Mouse (Mus musculus): ENCODE results near the gene Il6ra. TPM values are rescaled to one million over a fixed set of nuclear protein-coding genes. Genes with fewer than 3 reads are reported as not detected.

Il6ra gene
- polyA plus RNA-seq, 1 experiment from 2014 or later: 2.3 TPM

DNA sequence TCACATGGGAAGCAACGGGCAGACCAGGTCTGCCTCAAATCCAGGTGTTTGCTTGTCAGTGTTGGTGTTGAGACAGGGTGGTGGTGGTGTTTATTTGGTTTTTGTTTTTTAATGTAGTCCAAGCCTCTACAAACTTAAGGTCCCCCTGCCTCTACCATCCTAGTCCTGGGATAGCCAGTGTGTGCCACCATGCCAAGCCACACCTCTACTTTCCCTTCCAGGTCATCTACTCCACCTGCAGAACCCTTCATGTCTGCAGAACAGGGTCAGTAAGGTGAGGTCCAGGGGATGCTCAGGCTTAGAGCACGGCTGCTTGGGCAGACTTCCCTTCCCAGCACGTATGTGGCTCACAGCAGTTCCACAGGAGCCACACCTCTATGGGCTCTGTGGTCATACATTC lies 52.7 kb downstream of the Il6ra start:
- H3K9me3 ChIP-seq (ENCODE audit: control insufficient read depth, low read length): no peaks in the 10 kb centered on the region
- H3K4me1 ChIP-seq (ENCODE audit: control insufficient read depth, insufficient read depth, low read length): 0 out of 2 replicates have a peak, but pooled peaks cover 6% of the 10 kb centered on the region
- no peak overlapping the region for H3K27ac ChIP-seq (replicated peaks; ENCODE audit: low read depth, low read length)
- no peak overlapping the region for H3K4me2 ChIP-seq (ENCODE audit: low read depth, low read length)
- no peak overlapping the region for H3K9ac ChIP-seq (ENCODE audit: low read depth, low read length)
- no peaks in the 10 kb centered on the region for H3K36me3 ChIP-seq (ENCODE audit: control insufficient read depth, insufficient read depth, low read length)
- WGBS: 75% methylated on average over 3 of the region's 3 CpGs
- ATAC-seq (ENCODE audit: low read depth) (no peak), DNase-seq (ENCODE audit: low spot score) (no peak)
- no peak overlapping the region for H3K4me3 ChIP-seq (ENCODE audit: low read depth, low read length)
- H3K27me3 ChIP-seq (replicated peaks; ENCODE audit: control insufficient read depth, insufficient read depth, low read length): no peaks in the 10 kb centered on the region

DNA sequence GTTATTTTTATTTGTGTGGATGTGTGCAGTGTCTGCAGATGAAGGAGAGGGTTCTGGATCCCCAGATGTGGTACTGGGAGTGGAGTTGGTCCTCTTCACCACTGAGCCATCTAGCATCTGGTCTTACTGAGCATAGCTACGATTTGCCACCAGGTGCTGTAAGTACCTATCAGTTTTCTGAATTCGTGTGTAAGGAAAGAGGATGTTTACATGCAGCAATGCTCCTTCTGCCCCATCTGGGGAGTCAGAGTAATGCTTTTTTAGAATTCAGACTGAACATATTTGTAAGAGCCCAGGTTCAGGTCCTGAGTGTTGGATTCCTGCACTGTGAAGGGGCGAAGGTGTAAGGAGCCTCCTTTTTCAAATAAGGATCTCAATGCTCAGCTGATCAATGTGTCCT lies 53.1 kb downstream of the Il6ra start:
- H3K9me3 ChIP-seq (ENCODE audit: control insufficient read depth, low read length): no peaks in the 10 kb centered on the region
- no peak overlapping the region for H3K27ac ChIP-seq (replicated peaks; ENCODE audit: low read depth, low read length)
- H3K4me2 ChIP-seq (ENCODE audit: low read depth, low read length): no peak overlapping the region
- no peak overlapping the region for H3K9ac ChIP-seq (ENCODE audit: low read depth, low read length)
- DNase-seq (ENCODE audit: low spot score): no peak
- 0 out of 2 replicates have a peak, but pooled peaks cover 6% of the 10 kb centered on the region for H3K4me1 ChIP-seq (ENCODE audit: control insufficient read depth, insufficient read depth, low read length)
- H3K36me3 ChIP-seq (ENCODE audit: control insufficient read depth, insufficient read depth, low read length): no peaks in the 10 kb centered on the region
- H3K4me3 ChIP-seq (ENCODE audit: low read depth, low read length): no peak overlapping the region
- no peak for ATAC-seq (ENCODE audit: low read depth)
- H3K27me3 ChIP-seq (replicated peaks; ENCODE audit: control insufficient read depth, insufficient read depth, low read length): no peaks in the 10 kb centered on the region
- WGBS: 45% methylated on average over 3 of the region's 3 CpGs

DNA sequence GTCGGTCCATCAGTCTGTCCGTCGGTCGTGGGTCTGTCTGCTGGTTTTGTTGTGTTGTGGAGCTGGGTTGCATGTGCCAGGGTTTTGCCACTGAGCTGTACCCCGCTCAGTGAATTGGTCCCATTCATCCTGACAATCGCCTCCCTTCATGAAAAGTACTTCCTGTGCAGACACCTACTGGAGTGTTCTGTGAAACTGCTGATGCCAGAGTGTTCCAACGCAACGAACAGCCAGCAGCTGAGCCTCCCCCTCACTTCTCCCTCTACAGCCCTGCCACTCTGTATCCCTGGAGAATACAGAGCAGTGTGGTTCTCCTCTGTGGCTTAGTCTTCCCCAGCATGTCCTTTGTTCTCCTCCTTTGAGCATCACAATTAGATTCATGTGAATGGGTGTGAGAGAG lies 54.1 kb downstream of the Il6ra start:
- 59% methylated on average over 8 of the region's 8 CpGs for WGBS
- Histone ChIP-seq H3K4me1 (ENCODE audit: control insufficient read depth, insufficient read depth, low read length) (0 out of 2 replicates have a peak, but pooled peaks cover 6% of the 10 kb centered on the region), H3K9ac (ENCODE audit: low read depth, low read length) (no peak overlapping the region), H3K27ac (replicated peaks; ENCODE audit: low read depth, low read length) (no peak overlapping the region), H3K4me3 (ENCODE audit: low read depth, low read length) (no peak overlapping the region), H3K27me3 (replicated peaks; ENCODE audit: control insufficient read depth, insufficient read depth, low read length) (no peaks in the 10 kb centered on the region), H3K4me2 (ENCODE audit: low read depth, low read length) (no peak overlapping the region), H3K9me3 (ENCODE audit: control insufficient read depth, low read length) (no peaks in the 10 kb centered on the region), H3K36me3 (ENCODE audit: control insufficient read depth, insufficient read depth, low read length) (no peaks in the 10 kb centered on the region)
- ATAC-seq (ENCODE audit: low read depth): no peak
- DNase-seq (ENCODE audit: low spot score): no peak

DNA sequence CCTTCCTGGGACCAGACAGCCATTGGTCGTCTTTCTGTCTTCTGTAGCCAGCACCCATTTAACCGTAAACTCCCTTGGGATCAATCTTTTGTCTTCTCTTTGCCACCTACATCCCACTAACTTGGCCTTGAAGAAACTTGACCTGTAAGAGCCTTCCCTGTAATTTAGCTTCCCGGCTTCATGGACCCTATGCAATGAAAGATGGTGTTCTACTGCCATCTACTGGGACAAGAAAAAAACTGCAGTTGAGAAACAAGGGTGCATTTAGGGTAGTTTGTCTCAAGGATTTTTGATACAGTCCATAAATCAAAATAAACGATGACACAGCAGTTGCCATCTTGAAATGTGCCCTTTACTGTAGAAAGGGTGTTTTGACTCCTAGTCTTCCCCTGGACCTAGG lies 54.9 kb downstream of the Il6ra start:
- ATAC-seq (ENCODE audit: low read depth) (peak; percentile 20; the same call in 1 of the 2 replicates), DNase-seq (ENCODE audit: low spot score) (peak; percentile 61)
- 8% methylated on average over 4 of the region's 4 CpGs for WGBS
- Histone ChIP-seq H3K27me3 (replicated peaks; ENCODE audit: control insufficient read depth, insufficient read depth, low read length) (no peaks in the 10 kb centered on the region), H3K4me1 (ENCODE audit: control insufficient read depth, insufficient read depth, low read length) (0 out of 2 replicates have a peak, but pooled peaks cover 6% of the 10 kb centered on the region), H3K36me3 (ENCODE audit: control insufficient read depth, insufficient read depth, low read length) (no peaks in the 10 kb centered on the region), H3K9me3 (ENCODE audit: control insufficient read depth, low read length) (no peaks in the 10 kb centered on the region), H3K27ac (replicated peaks; ENCODE audit: low read depth, low read length) (no peak overlapping the region), H3K9ac (ENCODE audit: low read depth, low read length) (no peak overlapping the region), H3K4me2 (ENCODE audit: low read depth, low read length) (no peak overlapping the region), H3K4me3 (ENCODE audit: low read depth, low read length) (no peak overlapping the region)

DNA sequence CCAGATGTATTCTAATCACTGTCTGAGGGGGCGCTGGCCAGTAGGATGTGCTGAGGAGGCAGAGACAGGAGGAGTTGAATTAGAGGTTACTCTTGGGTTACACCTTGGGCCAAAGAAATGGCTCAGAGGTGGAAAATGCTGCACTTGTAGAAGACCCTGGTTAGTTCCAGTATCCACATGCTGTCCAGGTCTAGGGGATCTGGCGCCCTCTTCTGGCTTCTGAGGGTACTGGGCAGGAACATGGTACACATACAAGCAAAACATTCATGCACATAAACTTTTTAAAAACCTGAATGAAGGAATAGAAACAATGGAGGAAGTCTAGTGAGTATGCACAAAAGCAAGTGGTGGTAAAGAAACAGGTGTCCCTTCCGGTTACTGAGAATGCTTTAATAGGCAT lies 55.6 kb downstream of the Il6ra start:
- Histone ChIP-seq H3K4me3 (ENCODE audit: low read depth, low read length) (no peak overlapping the region), H3K9me3 (ENCODE audit: control insufficient read depth, low read length) (no peaks in the 10 kb centered on the region), H3K4me1 (ENCODE audit: control insufficient read depth, insufficient read depth, low read length) (0 out of 2 replicates have a peak, but pooled peaks cover 6% of the 10 kb centered on the region), H3K27me3 (replicated peaks; ENCODE audit: control insufficient read depth, insufficient read depth, low read length) (no peaks in the 10 kb centered on the region), H3K27ac (replicated peaks; ENCODE audit: low read depth, low read length) (no peak overlapping the region), H3K36me3 (ENCODE audit: control insufficient read depth, insufficient read depth, low read length) (no peaks in the 10 kb centered on the region), H3K4me2 (ENCODE audit: low read depth, low read length) (no peak overlapping the region), H3K9ac (ENCODE audit: low read depth, low read length) (no peak overlapping the region)
- WGBS: 82% methylated on average over 3 of the region's 3 CpGs
- DNase-seq (ENCODE audit: low spot score) (no peak), ATAC-seq (ENCODE audit: low read depth) (no peak)

DNA sequence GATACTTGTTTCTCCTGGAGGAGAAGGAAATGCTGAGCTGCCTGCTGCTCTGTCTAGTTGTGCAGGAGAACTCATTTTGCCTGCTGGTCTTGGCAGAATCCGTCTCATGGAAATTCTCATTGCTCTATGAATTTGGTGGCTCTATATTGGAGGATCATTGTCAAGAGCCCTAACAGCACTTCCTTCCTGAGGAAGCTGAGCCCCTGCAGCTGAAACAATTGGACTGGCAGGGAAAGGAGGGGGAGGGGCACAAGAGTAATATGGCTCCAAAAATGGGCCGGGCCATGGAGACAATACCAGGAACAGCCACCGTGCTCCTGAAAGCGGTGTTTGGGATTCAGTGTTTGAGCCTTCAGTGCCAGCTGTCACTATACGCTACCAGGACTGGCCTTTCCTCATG lies 59.2 kb downstream of the Il6ra start:
- H3K27ac ChIP-seq (replicated peaks; ENCODE audit: low read depth, low read length): 0 out of 2 replicates have a peak overlapping the region, but pooled peaks have one; percentile 13
- H3K4me1 ChIP-seq (ENCODE audit: control insufficient read depth, insufficient read depth, low read length): no peaks in the 10 kb centered on the region
- WGBS: 72% methylated on average over 5 of the region's 5 CpGs
- DNase-seq (ENCODE audit: low spot score) (peak; percentile 45), ATAC-seq (ENCODE audit: low read depth) (no peak)
- H3K4me3 ChIP-seq (ENCODE audit: low read depth, low read length): no peak overlapping the region
- no peaks in the 10 kb centered on the region for H3K27me3 ChIP-seq (replicated peaks; ENCODE audit: control insufficient read depth, insufficient read depth, low read length)
- H3K36me3 ChIP-seq (ENCODE audit: control insufficient read depth, insufficient read depth, low read length): no peaks in the 10 kb centered on the region
- H3K9ac ChIP-seq (ENCODE audit: low read depth, low read length): no peak overlapping the region
- H3K9me3 ChIP-seq (ENCODE audit: control insufficient read depth, low read length): no peaks in the 10 kb centered on the region
- no peak overlapping the region for H3K4me2 ChIP-seq (ENCODE audit: low read depth, low read length)

DNA sequence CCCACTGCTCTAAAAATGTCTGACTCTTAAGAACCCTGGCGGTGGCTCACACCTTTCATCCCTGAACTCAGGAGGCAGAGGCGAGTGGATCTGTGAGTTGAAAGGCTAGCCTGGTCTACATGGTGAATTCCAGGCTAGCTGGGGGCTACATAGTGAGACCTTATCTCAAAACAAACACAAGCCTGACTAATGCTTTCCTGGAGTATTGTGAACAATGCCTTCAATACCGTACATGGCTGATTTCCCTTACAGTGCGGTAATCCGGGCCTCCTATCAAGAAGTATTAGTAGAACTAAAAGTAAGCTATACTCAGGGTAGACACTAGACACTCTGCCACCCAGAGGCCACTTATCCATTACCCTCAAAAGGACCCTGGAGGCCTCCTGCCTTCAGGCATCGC lies 64.9 kb downstream of the Il6ra start:
- no peaks in the 10 kb centered on the region for H3K27me3 ChIP-seq (replicated peaks; ENCODE audit: control insufficient read depth, insufficient read depth, low read length)
- no peaks in the 10 kb centered on the region for H3K9me3 ChIP-seq (ENCODE audit: control insufficient read depth, low read length)
- H3K4me1 ChIP-seq (ENCODE audit: control insufficient read depth, insufficient read depth, low read length): no peaks in the 10 kb centered on the region
- H3K4me2 ChIP-seq (ENCODE audit: low read depth, low read length): no peak overlapping the region
- H3K27ac ChIP-seq (replicated peaks; ENCODE audit: low read depth, low read length): 0 out of 2 replicates have a peak overlapping the region, but pooled peaks have one; percentile 6
- ATAC-seq (ENCODE audit: low read depth): no peak
- no peak overlapping the region for H3K9ac ChIP-seq (ENCODE audit: low read depth, low read length)
- no peak for DNase-seq (ENCODE audit: low spot score)
- no peaks in the 10 kb centered on the region for H3K36me3 ChIP-seq (ENCODE audit: control insufficient read depth, insufficient read depth, low read length)
- no peak overlapping the region for H3K4me3 ChIP-seq (ENCODE audit: low read depth, low read length)
- 89% methylated on average over 6 of the region's 6 CpGs for WGBS

DNA sequence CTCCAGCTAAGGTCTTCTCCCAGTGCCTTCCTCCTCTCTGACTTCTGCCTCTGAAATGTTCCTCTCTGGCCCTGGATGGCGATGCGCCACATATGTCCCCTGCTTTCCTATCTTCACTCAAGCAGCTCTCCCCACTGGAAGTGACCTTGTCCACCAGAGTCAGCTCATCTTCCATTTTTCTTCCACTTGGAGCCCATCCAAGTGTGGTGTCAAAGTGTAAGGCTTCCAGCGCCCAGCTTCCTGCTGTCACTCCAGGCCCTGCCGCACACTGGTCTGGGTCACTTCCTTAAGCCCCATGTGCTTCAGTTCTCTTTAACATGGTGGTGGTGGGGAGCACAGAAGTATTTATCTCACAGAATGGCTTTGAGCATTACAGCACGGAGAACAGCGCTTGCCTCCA lies 65.4 kb downstream of the Il6ra start:
- 81% methylated on average over 6 of the region's 6 CpGs for WGBS
- ATAC-seq (ENCODE audit: low read depth) (no peak), DNase-seq (ENCODE audit: low spot score) (no peak)
- H3K9me3 ChIP-seq (ENCODE audit: control insufficient read depth, low read length): no peaks in the 10 kb centered on the region
- 0 out of 2 replicates have a peak overlapping the region, but pooled peaks have one; percentile 6 for H3K27ac ChIP-seq (replicated peaks; ENCODE audit: low read depth, low read length)
- H3K27me3 ChIP-seq (replicated peaks; ENCODE audit: control insufficient read depth, insufficient read depth, low read length): no peaks in the 10 kb centered on the region
- H3K4me3 ChIP-seq (ENCODE audit: low read depth, low read length): no peak overlapping the region
- H3K36me3 ChIP-seq (ENCODE audit: control insufficient read depth, insufficient read depth, low read length): no peaks in the 10 kb centered on the region
- H3K4me2 ChIP-seq (ENCODE audit: low read depth, low read length): no peak overlapping the region
- H3K4me1 ChIP-seq (ENCODE audit: control insufficient read depth, insufficient read depth, low read length): no peaks in the 10 kb centered on the region
- no peak overlapping the region for H3K9ac ChIP-seq (ENCODE audit: low read depth, low read length)

DNA sequence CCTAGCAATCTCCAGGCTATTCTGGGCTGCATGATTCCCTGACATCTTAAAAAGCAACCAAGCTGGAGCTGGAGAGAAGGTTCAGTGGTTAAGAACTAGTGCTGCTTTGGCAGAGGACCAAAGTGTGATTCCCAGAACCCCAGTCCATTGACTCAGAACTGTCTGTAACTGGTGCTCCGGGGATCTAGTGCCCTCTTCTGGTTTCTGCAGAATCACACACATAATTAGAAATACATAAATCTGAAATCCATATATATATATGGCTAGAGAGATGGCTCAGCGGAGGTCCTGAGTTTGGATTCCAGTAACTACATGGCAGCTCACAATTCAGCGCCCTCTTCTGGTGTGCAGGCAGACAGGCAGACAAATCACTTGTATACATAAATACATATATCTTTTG lies 65.9 kb downstream of the Il6ra start:
- 76% methylated on average over 3 of the region's 3 CpGs for WGBS
- H3K9ac ChIP-seq (ENCODE audit: low read depth, low read length): no peak overlapping the region
- no peak overlapping the region for H3K4me3 ChIP-seq (ENCODE audit: low read depth, low read length)
- no peaks in the 10 kb centered on the region for H3K27me3 ChIP-seq (replicated peaks; ENCODE audit: control insufficient read depth, insufficient read depth, low read length)
- ATAC-seq (ENCODE audit: low read depth): no peak
- DNase-seq (ENCODE audit: low spot score): no peak
- H3K4me1 ChIP-seq (ENCODE audit: control insufficient read depth, insufficient read depth, low read length): no peaks in the 10 kb centered on the region
- no peaks in the 10 kb centered on the region for H3K36me3 ChIP-seq (ENCODE audit: control insufficient read depth, insufficient read depth, low read length)
- no peaks in the 10 kb centered on the region for H3K9me3 ChIP-seq (ENCODE audit: control insufficient read depth, low read length)
- H3K27ac ChIP-seq (replicated peaks; ENCODE audit: low read depth, low read length): no peak overlapping the region
- H3K4me2 ChIP-seq (ENCODE audit: low read depth, low read length): no peak overlapping the region
